Mouse (Mus musculus) hindbrain, embryonic 10.5 days (tissue): ENCODE data around the gene Frrs1l. TPM values are rescaled to one million over a fixed set of nuclear protein-coding genes. Genes with fewer than 3 reads are reported as not detected.

Source experiments
- DNase-seq: peaks from one replicate; pipeline ENCODE4 v3.0.0-alpha.2; 2017; ENCODE audit warnings: low spot score
- H3K27ac ChIP-seq: fragments of 300-500 bp; sonication (generic); 2 replicates; pipeline ENCODE4 v1.5.1; 2016; ENCODE audit warnings: mild to moderate bottlenecking, moderate library complexity
- H3K27me3 ChIP-seq: fragments of 300-500 bp; sonication (generic); 2 replicates; pipeline ENCODE4 v1.6.1; 2016; ENCODE audit warnings: mild to moderate bottlenecking; ENCODE audit not compliant: poor library complexity, insufficient read depth, severe bottlenecking
- H3K36me3 ChIP-seq: fragments of 300-500 bp; sonication (generic); 2 replicates; pipeline ENCODE4 v1.6.1; 2016; ENCODE audit warnings: mild to moderate bottlenecking, moderate library complexity
- H3K4me1 ChIP-seq: fragments of 300-500 bp; sonication (generic); replicated peaks from 2 replicates; pipeline ENCODE4 v1.6.1; 2016; ENCODE audit warnings: mild to moderate bottlenecking
- H3K4me3 ChIP-seq: fragments of 300-500 bp; sonication (generic); 2 replicates; pipeline ENCODE4 v1.5.1; 2016; ENCODE audit warnings: mild to moderate bottlenecking, moderate library complexity
- H3K9me3 ChIP-seq: fragments of 300-500 bp; sonication (generic); 2 replicates; pipeline ENCODE4 v1.6.1; 2016; ENCODE audit warnings: mild to moderate bottlenecking, moderate library complexity
- WGBS: fragments of 180-500 bp; shearing (Covaris S2); methylation state at CpG from one replicate; pipeline ENCODE4 v1.1.7; 2016; 5-methylcytosine and 5-hydroxymethylcytosine counted together
- polyA plus RNA-seq: library from polyadenylated mRNA; unstranded; fragments of >200 nt; fragmentation: Nextera tagmentation; extraction: Ambion mirVana; gene quantifications from 2 replicates; pipeline ENCODE4 v1.2.1, GENCODE M21; 2016

The Frrs1l gene
- polyA plus RNA-seq, 1 experiment from 2014 or later, result 2.5 TPM

- Histone ChIP-seq H3K27me3 (no peaks in the 10 kb centered on the region), H3K27ac (no peak overlapping the region), H3K36me3 (peaks cover 92% of the 10 kb centered on the region), H3K9me3 (no peaks in the 10 kb centered on the region), H3K4me3 (no peak overlapping the region), H3K4me1 (no peaks in the 10 kb centered on the region)
- DNase-seq, result no peak
- 47% methylated on average over 7 of the region's 7 CpGs for WGBS
Measured at GRCm38 (mm10) chr4:56932096-56932495, 58.1 kb downstream of the Frrs1l start.

- 93% methylated on average over 4 of the region's 4 CpGs for WGBS
- Histone ChIP-seq H3K36me3 (peaks cover 88% of the 10 kb centered on the region), H3K9me3 (no peaks in the 10 kb centered on the region), H3K27ac (no peak overlapping the region), H3K27me3 (no peaks in the 10 kb centered on the region), H3K4me1 (no peaks in the 10 kb centered on the region), H3K4me3 (no peak overlapping the region)
- no peak for DNase-seq
Measured at GRCm38 (mm10) chr4:56930312-56930711, 59.9 kb downstream of the Frrs1l start.

- H3K36me3 ChIP-seq, result peaks cover 88% of the 10 kb centered on the region
- no peaks in the 10 kb centered on the region for H3K4me1 ChIP-seq
- no peak overlapping the region for H3K27ac ChIP-seq
- no peak overlapping the region for H3K4me3 ChIP-seq
- no peak for DNase-seq
- WGBS, result 88% methylated on average over 4 of the region's 4 CpGs
- H3K27me3 ChIP-seq, result no peaks in the 10 kb centered on the region
- no peaks in the 10 kb centered on the region for H3K9me3 ChIP-seq
Measured at GRCm38 (mm10) chr4:56926971-56927370, 63.2 kb downstream of the Frrs1l start.

GRCm38 (mm10) chr4:56922229-56922628 is 68.0 kb downstream of the Frrs1l start:
- no peaks in the 10 kb centered on the region for H3K9me3 ChIP-seq
- 96% methylated on average over 11 of the region's 11 CpGs for WGBS
- H3K36me3 ChIP-seq, result peaks cover 83% of the 10 kb centered on the region
- no peak overlapping the region for H3K27ac ChIP-seq
- no peaks in the 10 kb centered on the region for H3K27me3 ChIP-seq
- no peak for DNase-seq
- no peak overlapping the region for H3K4me3 ChIP-seq
- H3K4me1 ChIP-seq, result no peaks in the 10 kb centered on the region

- 94% methylated on average over 15 of the region's 15 CpGs for WGBS
- no peaks in the 10 kb centered on the region for H3K4me1 ChIP-seq
- no peaks in the 10 kb centered on the region for H3K9me3 ChIP-seq
- no peak overlapping the region for H3K27ac ChIP-seq
- no peaks in the 10 kb centered on the region for H3K27me3 ChIP-seq
- DNase-seq, result no peak
- no peak overlapping the region for H3K4me3 ChIP-seq
- H3K36me3 ChIP-seq, result peaks cover 84% of the 10 kb centered on the region
Measured at GRCm38 (mm10) chr4:56915732-56916325, 74.4 kb downstream of the Frrs1l start.

GRCm38 (mm10) chr4:56914761-56915160 is 75.4 kb downstream of the Frrs1l start:
- peaks cover 86% of the 10 kb centered on the region for H3K36me3 ChIP-seq
- 82% methylated on average over 1 of the region's 1 CpGs for WGBS

GRCm38 (mm10) chr4:56914338-56914737 is 75.9 kb downstream of the Frrs1l start:
- 93% methylated on average over 6 of the region's 6 CpGs for WGBS

More at GRCm38 (mm10) chr4:56914761-56915160, 75.4 kb downstream of the Frrs1l start:
- H3K4me3 ChIP-seq, result no peak overlapping the region
- H3K27ac ChIP-seq, result no peak overlapping the region
- no peak for DNase-seq
- H3K9me3 ChIP-seq, result no peaks in the 10 kb centered on the region
- H3K4me1 ChIP-seq, result no peaks in the 10 kb centered on the region
- no peaks in the 10 kb centered on the region for H3K27me3 ChIP-seq

GRCm38 (mm10) chr4:56912382-56913001 is 77.7 kb downstream of the Frrs1l start:
- Histone ChIP-seq H3K4me1 (no peaks in the 10 kb centered on the region), H3K27ac (no peak overlapping the region), H3K4me3 (no peak overlapping the region), H3K36me3 (peaks cover 96% of the 10 kb centered on the region), H3K27me3 (no peaks in the 10 kb centered on the region), H3K9me3 (no peaks in the 10 kb centered on the region)
- DNase-seq, result no peak
- 92% methylated on average over 7 of the region's 7 CpGs for WGBS

More at GRCm38 (mm10) chr4:56914338-56914737, 75.9 kb downstream of the Frrs1l start:
- H3K4me3 ChIP-seq, result no peak overlapping the region
- H3K9me3 ChIP-seq, result no peaks in the 10 kb centered on the region
- H3K27me3 ChIP-seq, result no peaks in the 10 kb centered on the region
- peaks cover 89% of the 10 kb centered on the region for H3K36me3 ChIP-seq
- no peak for DNase-seq
- no peak overlapping the region for H3K27ac ChIP-seq
- H3K4me1 ChIP-seq, result no peaks in the 10 kb centered on the region

- Histone ChIP-seq H3K27me3 (no peaks in the 10 kb centered on the region), H3K4me3 (no peak overlapping the region), H3K27ac (no peak overlapping the region), H3K9me3 (no peaks in the 10 kb centered on the region), H3K4me1 (no peaks in the 10 kb centered on the region), H3K36me3 (peaks cover 94% of the 10 kb centered on the region)
- WGBS, result 78% methylated on average over 3 of the region's 3 CpGs
- no peak for DNase-seq
Measured at GRCm38 (mm10) chr4:56909568-56909967, 80.6 kb downstream of the Frrs1l start.

- no peaks in the 10 kb centered on the region for H3K9me3 ChIP-seq
- H3K36me3 ChIP-seq, result peaks cover 94% of the 10 kb centered on the region
- H3K27ac ChIP-seq, result no peak overlapping the region
- DNase-seq, result no peak
- WGBS, result 92% methylated on average over 5 of the region's 5 CpGs
- H3K4me1 ChIP-seq, result no peaks in the 10 kb centered on the region
- H3K27me3 ChIP-seq, result no peaks in the 10 kb centered on the region
- H3K4me3 ChIP-seq, result no peak overlapping the region
Measured at GRCm38 (mm10) chr4:56907671-56908070, 82.5 kb downstream of the Frrs1l start.

Other genes with a start within 250 kb of the Frrs1l start
- not detected in 2 replicates for gene Actl7b, start 248.9 kb downstream of the Frrs1l start, polyA plus RNA-seq
- not detected in 2 replicates for gene Actl7a, start 247.0 kb downstream of the Frrs1l start, polyA plus RNA-seq
- gene Elp1, start 188.1 kb downstream of the Frrs1l start, polyA plus RNA-seq, result 76.2 and 84.3 TPM in 2 replicates
- 23.5 and 25.8 TPM in 2 replicates for gene Fam206a, start 188.0 kb downstream of the Frrs1l start, polyA plus RNA-seq
- gene Ctnnal1, start 125.2 kb downstream of the Frrs1l start, polyA plus RNA-seq, result 23.1 and 29.7 TPM in 2 replicates
- 10.8 and 13.4 TPM in 2 replicates for gene Tmem245, start 43.0 kb downstream of the Frrs1l start, polyA plus RNA-seq
- gene Epb41l4b, start 153.0 kb upstream of the Frrs1l start, polyA plus RNA-seq, result 0.65 and 0.92 TPM in 2 replicates